Mouse (Mus musculus): ENCODE results near the gene Srrm1. TPM values are rescaled to one million over a fixed set of nuclear protein-coding genes. Genes with fewer than 3 reads are reported as not detected.

Gene Srrm1
- polyA plus RNA-seq, 1 experiment from 2014 or later = 198 TPM

GRCm38 (mm10) chr4:135335327-135336022, 17.6 kb downstream of the Srrm1 start:
- Histone ChIP-seq H3K9me3 (ENCODE audit: control insufficient read depth, low read length) (no peaks in the 10 kb centered on the region), H3K27ac (ENCODE audit: low read length) (no peak overlapping the region), H3K36me3 (ENCODE audit: control insufficient read depth, insufficient read depth) (peaks cover 60% of the 10 kb centered on the region), H3K4me2 (ENCODE audit: low read length) (no peak overlapping the region), H3K27me3 (replicated peaks; ENCODE audit: control insufficient read depth, insufficient read depth, low read length) (no peaks in the 10 kb centered on the region), H3K4me3 (replicated peaks; ENCODE audit: low read length) (no peak overlapping the region), H3K4me1 (replicated peaks; ENCODE audit: control insufficient read depth, insufficient read depth, low read length) (no peaks in the 10 kb centered on the region), H3K9ac (replicated peaks; ENCODE audit: low read depth, low read length) (no peak overlapping the region)
- 78% methylated on average over 9 of the region's 9 CpGs for WGBS
- no peak for ATAC-seq

GRCm38 (mm10) chr4:135326469-135326868, 26.7 kb downstream of the Srrm1 start:
- H3K4me1 ChIP-seq (replicated peaks; ENCODE audit: control insufficient read depth, insufficient read depth, low read length) = no peaks in the 10 kb centered on the region
- H3K9ac ChIP-seq (replicated peaks; ENCODE audit: low read depth, low read length) = no peak overlapping the region
- H3K4me3 ChIP-seq (replicated peaks; ENCODE audit: low read length) = no peak overlapping the region
- no peak overlapping the region for H3K27ac ChIP-seq (ENCODE audit: low read length)
- no peaks in the 10 kb centered on the region for H3K9me3 ChIP-seq (ENCODE audit: control insufficient read depth, low read length)
- H3K4me2 ChIP-seq (ENCODE audit: low read length) = no peak overlapping the region
- H3K36me3 ChIP-seq (ENCODE audit: control insufficient read depth, insufficient read depth) = peaks cover 49% of the 10 kb centered on the region
- WGBS = 93% methylated on average over 3 of the region's 3 CpGs
- no peak for ATAC-seq
- no peaks in the 10 kb centered on the region for H3K27me3 ChIP-seq (replicated peaks; ENCODE audit: control insufficient read depth, insufficient read depth, low read length)

GRCm38 (mm10) chr4:135326046-135326445, 27.1 kb downstream of the Srrm1 start:
- no peak for ATAC-seq

GRCm38 (mm10) chr4:135323021-135323420, 30.1 kb downstream of the Srrm1 start:
- Histone ChIP-seq H3K4me3 (replicated peaks; ENCODE audit: low read length) (no peak overlapping the region), H3K4me2 (ENCODE audit: low read length) (no peak overlapping the region), H3K9ac (replicated peaks; ENCODE audit: low read depth, low read length) (no peak overlapping the region), H3K27ac (ENCODE audit: low read length) (no peak overlapping the region), H3K36me3 (ENCODE audit: control insufficient read depth, insufficient read depth) (peaks cover 37% of the 10 kb centered on the region), H3K27me3 (replicated peaks; ENCODE audit: control insufficient read depth, insufficient read depth, low read length) (no peaks in the 10 kb centered on the region), H3K9me3 (ENCODE audit: control insufficient read depth, low read length) (no peaks in the 10 kb centered on the region), H3K4me1 (replicated peaks; ENCODE audit: control insufficient read depth, insufficient read depth, low read length) (no peaks in the 10 kb centered on the region)
- no peak for ATAC-seq
- WGBS = 67% methylated on average over 8 of the region's 8 CpGs

More at GRCm38 (mm10) chr4:135326046-135326445, 27.1 kb downstream of the Srrm1 start:
- no peak overlapping the region for H3K9ac ChIP-seq (replicated peaks; ENCODE audit: low read depth, low read length)
- H3K4me2 ChIP-seq (ENCODE audit: low read length) = no peak overlapping the region
- no peaks in the 10 kb centered on the region for H3K27me3 ChIP-seq (replicated peaks; ENCODE audit: control insufficient read depth, insufficient read depth, low read length)
- no peaks in the 10 kb centered on the region for H3K4me1 ChIP-seq (replicated peaks; ENCODE audit: control insufficient read depth, insufficient read depth, low read length)
- H3K9me3 ChIP-seq (ENCODE audit: control insufficient read depth, low read length) = no peaks in the 10 kb centered on the region
- H3K27ac ChIP-seq (ENCODE audit: low read length) = no peak overlapping the region
- H3K36me3 ChIP-seq (ENCODE audit: control insufficient read depth, insufficient read depth) = peaks cover 48% of the 10 kb centered on the region
- H3K4me3 ChIP-seq (replicated peaks; ENCODE audit: low read length) = no peak overlapping the region

- H3K4me3 ChIP-seq (replicated peaks; ENCODE audit: low read length) = no peak overlapping the region
- ATAC-seq = peak; percentile 91
- H3K27ac ChIP-seq (ENCODE audit: low read length) = no peak overlapping the region
- no peaks in the 10 kb centered on the region for H3K9me3 ChIP-seq (ENCODE audit: control insufficient read depth, low read length)
- no peaks in the 10 kb centered on the region for H3K4me1 ChIP-seq (replicated peaks; ENCODE audit: control insufficient read depth, insufficient read depth, low read length)
- peaks cover 27% of the 10 kb centered on the region for H3K36me3 ChIP-seq (ENCODE audit: control insufficient read depth, insufficient read depth)
- no peak overlapping the region for H3K4me2 ChIP-seq (ENCODE audit: low read length)
- H3K27me3 ChIP-seq (replicated peaks; ENCODE audit: control insufficient read depth, insufficient read depth, low read length) = no peaks in the 10 kb centered on the region
- 16% methylated on average over 2 of the region's 2 CpGs for WGBS
- no peak overlapping the region for H3K9ac ChIP-seq (replicated peaks; ENCODE audit: low read depth, low read length)
These were observed 35.2 kb downstream of the Srrm1 start for GRCm38 (mm10) chr4:135317966-135318365.

- peak; percentile 6; the same call in 1 of the 2 replicates for ATAC-seq
- WGBS = 69% methylated on average over 4 of the region's 4 CpGs
These were observed 35.6 kb downstream of the Srrm1 start for GRCm38 (mm10) chr4:135317539-135317938.

GRCm38 (mm10) chr4:135315287-135315686, 37.8 kb downstream of the Srrm1 start:
- WGBS = 96% methylated on average over 9 of the region's 9 CpGs
- Histone ChIP-seq H3K36me3 (ENCODE audit: control insufficient read depth, insufficient read depth) (peaks cover 10% of the 10 kb centered on the region), H3K27me3 (replicated peaks; ENCODE audit: control insufficient read depth, insufficient read depth, low read length) (no peaks in the 10 kb centered on the region)

More at GRCm38 (mm10) chr4:135317539-135317938, 35.6 kb downstream of the Srrm1 start:
- Histone ChIP-seq H3K4me1 (replicated peaks; ENCODE audit: control insufficient read depth, insufficient read depth, low read length) (no peaks in the 10 kb centered on the region), H3K36me3 (ENCODE audit: control insufficient read depth, insufficient read depth) (peaks cover 22% of the 10 kb centered on the region), H3K9me3 (ENCODE audit: control insufficient read depth, low read length) (no peaks in the 10 kb centered on the region), H3K27me3 (replicated peaks; ENCODE audit: control insufficient read depth, insufficient read depth, low read length) (no peaks in the 10 kb centered on the region), H3K4me3 (replicated peaks; ENCODE audit: low read length) (no peak overlapping the region), H3K9ac (replicated peaks; ENCODE audit: low read depth, low read length) (no peak overlapping the region), H3K4me2 (ENCODE audit: low read length) (no peak overlapping the region), H3K27ac (ENCODE audit: low read length) (no peak overlapping the region)

GRCm38 (mm10) chr4:135314419-135314832, 38.7 kb downstream of the Srrm1 start:
- Histone ChIP-seq H3K27me3 (replicated peaks; ENCODE audit: control insufficient read depth, insufficient read depth, low read length) (no peaks in the 10 kb centered on the region), H3K9ac (replicated peaks; ENCODE audit: low read depth, low read length) (no peak overlapping the region), H3K9me3 (ENCODE audit: control insufficient read depth, low read length) (no peaks in the 10 kb centered on the region), H3K27ac (ENCODE audit: low read length) (no peak overlapping the region), H3K4me3 (replicated peaks; ENCODE audit: low read length) (no peak overlapping the region), H3K4me1 (replicated peaks; ENCODE audit: control insufficient read depth, insufficient read depth, low read length) (no peaks in the 10 kb centered on the region), H3K36me3 (ENCODE audit: control insufficient read depth, insufficient read depth) (peaks cover 7% of the 10 kb centered on the region), H3K4me2 (ENCODE audit: low read length) (no peak overlapping the region)
- no peak for ATAC-seq
- 87% methylated on average over 11 of the region's 11 CpGs for WGBS

More at GRCm38 (mm10) chr4:135315287-135315686, 37.8 kb downstream of the Srrm1 start:
- no peak overlapping the region for H3K4me2 ChIP-seq (ENCODE audit: low read length)
- H3K9me3 ChIP-seq (ENCODE audit: control insufficient read depth, low read length) = no peaks in the 10 kb centered on the region
- H3K4me3 ChIP-seq (replicated peaks; ENCODE audit: low read length) = no peak overlapping the region
- H3K4me1 ChIP-seq (replicated peaks; ENCODE audit: control insufficient read depth, insufficient read depth, low read length) = no peaks in the 10 kb centered on the region
- no peak overlapping the region for H3K27ac ChIP-seq (ENCODE audit: low read length)
- no peak overlapping the region for H3K9ac ChIP-seq (replicated peaks; ENCODE audit: low read depth, low read length)
- ATAC-seq = no peak

GRCm38 (mm10) chr4:135313761-135314241, 39.3 kb downstream of the Srrm1 start:
- Histone ChIP-seq H3K27ac (ENCODE audit: low read length) (no peak overlapping the region), H3K9ac (replicated peaks; ENCODE audit: low read depth, low read length) (no peak overlapping the region), H3K36me3 (ENCODE audit: control insufficient read depth, insufficient read depth) (peaks cover 7% of the 10 kb centered on the region), H3K27me3 (replicated peaks; ENCODE audit: control insufficient read depth, insufficient read depth, low read length) (no peaks in the 10 kb centered on the region), H3K4me3 (replicated peaks; ENCODE audit: low read length) (no peak overlapping the region), H3K9me3 (ENCODE audit: control insufficient read depth, low read length) (no peaks in the 10 kb centered on the region), H3K4me1 (replicated peaks; ENCODE audit: control insufficient read depth, insufficient read depth, low read length) (no peaks in the 10 kb centered on the region), H3K4me2 (ENCODE audit: low read length) (no peak overlapping the region)
- 88% methylated on average over 9 of the region's 9 CpGs for WGBS
- no peak for ATAC-seq

Data from forebrain, embryonic 16.5 days (tissue).